Mouse (Mus musculus): ENCODE results near the gene Fbxw27. TPM values are rescaled to one million over a fixed set of nuclear protein-coding genes. Genes with fewer than 3 reads are reported as not detected.

Fbxw27 gene
- polyA plus RNA-seq, 1 experiment from 2014 or later, result not detected

Other genes starting within 250 kb of the Fbxw27 start
- not detected in 2 replicates for gene Fbxw15, start 222.4 kb downstream of the Fbxw27 start, polyA plus RNA-seq (2015; fragmentation: Nextera tagmentation; extraction: Ambion mirVana)
- gene Fbxw24, start 164.6 kb downstream of the Fbxw27 start, polyA plus RNA-seq (2015; fragmentation: Nextera tagmentation; extraction: Ambion mirVana), result not detected in 2 replicates
- gene Fbxw25, start 126.0 kb downstream of the Fbxw27 start, polyA plus RNA-seq (2015; fragmentation: Nextera tagmentation; extraction: Ambion mirVana), result not detected in 2 replicates
- not detected in 2 replicates for gene Fbxw18, start 88.0 kb downstream of the Fbxw27 start, polyA plus RNA-seq (2015; fragmentation: Nextera tagmentation; extraction: Ambion mirVana)
- gene Fbxw26, start 44.6 kb downstream of the Fbxw27 start, polyA plus RNA-seq (2015; fragmentation: Nextera tagmentation; extraction: Ambion mirVana), result not detected in 2 replicates
- 0.26 TPM in 1 of 2 replicates, not detected in the other for gene Spink8, start 21.6 kb upstream of the Fbxw27 start, polyA plus RNA-seq (2015; fragmentation: Nextera tagmentation; extraction: Ambion mirVana)
- 58.1 and 59.2 TPM in 2 replicates for gene Nme6, start 42.1 kb upstream of the Fbxw27 start, polyA plus RNA-seq (2015; fragmentation: Nextera tagmentation; extraction: Ambion mirVana)
- 1.3 and 2.1 TPM in 2 replicates for gene Camp, start 58.9 kb upstream of the Fbxw27 start, polyA plus RNA-seq (2015; fragmentation: Nextera tagmentation; extraction: Ambion mirVana)
- gene Cdc25a, start 84.9 kb upstream of the Fbxw27 start, polyA plus RNA-seq (2015; fragmentation: Nextera tagmentation; extraction: Ambion mirVana), result 14.2 and 14.3 TPM in 2 replicates
- gene Map4, start 140.8 kb upstream of the Fbxw27 start, polyA plus RNA-seq (2015; fragmentation: Nextera tagmentation; extraction: Ambion mirVana), result 88.0 and 89.1 TPM in 2 replicates